Mouse (Mus musculus): ENCODE results near the gene Fzd2.
A peak's percentile ranks its signal among the peaks of the same experiment; 100 is the strongest.
"Not testable (repeated sequence)": the region's sequence is repeated elsewhere in the genome, so short reads cannot be mapped to it uniquely, and the experiment has no call there.

Gene Fzd2

GRCm38 (mm10) chr11:102604010-102604584 lies at the start of gene Fzd2:
Gene Fzd2, plus strand, starts transcription at chr11:102604396.
- peak; percentile 91 for DNase-seq (ENCODE audit: low spot score)

- no peak for DNase-seq (ENCODE audit: low spot score)
Observed at GRCm38 (mm10) chr11:102555400-102556030, 48.7 kb upstream of the Fzd2 start.

- DNase-seq (ENCODE audit: low spot score), result peak; percentile 94
Observed at GRCm38 (mm10) chr11:102556031-102556715, 48.0 kb upstream of the Fzd2 start, which contains the start of gene Gpatch8. Gene Gpatch8, minus strand, starts transcription at chr11:102556392.

- no peak for DNase-seq (ENCODE audit: low spot score)
Observed at GRCm38 (mm10) chr11:102556716-102557074, 47.5 kb upstream of the Fzd2 start.

GRCm38 (mm10) chr11:102557386-102557785 lies 46.8 kb upstream of the Fzd2 start:
- no peak for DNase-seq (ENCODE audit: low spot score)

- DNase-seq (ENCODE audit: low spot score), result no peak
Observed at GRCm38 (mm10) chr11:102558704-102559103, 45.5 kb upstream of the Fzd2 start.

- not testable (repeated sequence) for DNase-seq (ENCODE audit: low spot score)
Observed at GRCm38 (mm10) chr11:102564952-102565671, 39.1 kb upstream of the Fzd2 start.

- DNase-seq (ENCODE audit: low spot score), result no peak
Observed at GRCm38 (mm10) chr11:102565741-102566140, 38.5 kb upstream of the Fzd2 start.

GRCm38 (mm10) chr11:102566290-102566689 lies 37.9 kb upstream of the Fzd2 start:
- no peak for DNase-seq (ENCODE audit: low spot score)

- no peak for DNase-seq (ENCODE audit: low spot score)
Observed at GRCm38 (mm10) chr11:102567157-102567556, 37.0 kb upstream of the Fzd2 start.

GRCm38 (mm10) chr11:102567723-102568122 lies 36.5 kb upstream of the Fzd2 start:
- no peak for DNase-seq (ENCODE audit: low spot score)

- DNase-seq (ENCODE audit: low spot score), result no peak
Observed at GRCm38 (mm10) chr11:102568191-102568590, 36.0 kb upstream of the Fzd2 start.

- no peak for DNase-seq (ENCODE audit: low spot score)
Observed at GRCm38 (mm10) chr11:102568756-102569377, 35.3 kb upstream of the Fzd2 start.

GRCm38 (mm10) chr11:102572866-102573663 lies 31.1 kb upstream of the Fzd2 start:
- peak; percentile 91 for DNase-seq (ENCODE audit: low spot score)

GRCm38 (mm10) chr11:102575034-102575433 lies 29.2 kb upstream of the Fzd2 start:
- DNase-seq (ENCODE audit: low spot score), result no peak

- DNase-seq (ENCODE audit: low spot score), result no peak
Observed at GRCm38 (mm10) chr11:102576050-102576754, 28.0 kb upstream of the Fzd2 start.

GRCm38 (mm10) chr11:102578341-102579118 lies 25.7 kb upstream of the Fzd2 start:
- peak; percentile 88 for DNase-seq (ENCODE audit: low spot score)

- DNase-seq (ENCODE audit: low spot score), result no peak
Observed at GRCm38 (mm10) chr11:102579165-102580033, 24.8 kb upstream of the Fzd2 start, which contains the start of gene Gm11627. Gene Gm11627, minus strand, starts transcription at chr11:102579461.

GRCm38 (mm10) chr11:102580034-102580330 lies 24.2 kb upstream of the Fzd2 start:
- no peak for DNase-seq (ENCODE audit: low spot score)
